Mouse (Mus musculus): ENCODE results near the gene Syt10. TPM values are rescaled to one million over a fixed set of nuclear protein-coding genes. Genes with fewer than 3 reads are reported as not detected.

Syt10 gene
- total and polyA plus RNA-seq, 2 experiments from 2014 or later, result 3.4 to 4.1 TPM

- Histone ChIP-seq H3K9ac (replicated peaks; ENCODE audit: low read length) (no peak overlapping the region), H3K27me3 (ENCODE audit: insufficient read depth, low read length) (no peaks in the 10 kb centered on the region), H3K4me1 (ENCODE audit: insufficient read depth, low read length) (no peaks in the 10 kb centered on the region), H3K27ac (no peak overlapping the region), H3K36me3 (ENCODE audit: insufficient read depth, low read length) (no peaks in the 10 kb centered on the region), H3K4me2 (ENCODE audit: low read depth, low read length) (no peak overlapping the region), H3K9me3 (ENCODE audit: low read length) (no peaks in the 10 kb centered on the region), H3K4me3 (ENCODE audit: low read length) (no peak overlapping the region)
- no peak for TF ChIP-seq CTCF (IDR thresholded peaks at IDR 0.05; ENCODE audit: low read depth)
- DNase-seq (ENCODE audit: low spot score), result no peak
- ATAC-seq, result no peak
- 64% methylated on average over 3 of the region's 3 CpGs for WGBS
Observed at GRCm38 (mm10) chr15:89733611-89734010, 108.0 kb downstream of the Syt10 start.

Small RNA genes within 50 kb of the gene (microRNA-seq; reads per million reads assigned to microRNA genes)
- 0 reads per million in 2 experiments for gene Gm24643

Other genes with a start within 250 kb of the Syt10 start
- 42.2 and 62.1 TPM in 2 replicates for gene Rabl2, start 249.9 kb downstream of the Syt10 start, total RNA-seq (2014; rRNA removed)
- 59.1 and 66.6 TPM in 2 replicates for gene Rabl2, start 249.9 kb downstream of the Syt10 start, polyA plus RNA-seq (2015; fragmentation: Nextera tagmentation; extraction: Ambion mirVana)

Measured in hindbrain, postnatal 0 days (tissue).